Mouse (Mus musculus) E14TG2a.4 (cell line): ENCODE data around the gene Tcf7l2.

Experiments
- H3K27me3 ChIP-seq: 2 replicates; pipeline ENCODE4 v1.6.1; 2014; ENCODE audit warnings: low read length, control low read depth; ENCODE audit not compliant: insufficient read depth
- H3K36me3 ChIP-seq: 2 replicates; pipeline ENCODE4 v1.6.1; 2014; ENCODE audit warnings: low read length, control low read depth; ENCODE audit not compliant: insufficient read depth
- H3K4me1 ChIP-seq: replicated peaks from 2 replicates; pipeline ENCODE4 v1.6.1; 2014; ENCODE audit warnings: low read depth, low read length, control low read depth
- H3K4me3 ChIP-seq: replicated peaks from 2 replicates; pipeline ENCODE4 v1.5.1; 2014; ENCODE audit warnings: mild to moderate bottlenecking, low read length
- H3K9me3 ChIP-seq: 2 replicates; pipeline ENCODE4 v1.6.1; 2014; ENCODE audit warnings: low read length, control low read depth
- CTCF ChIP-seq: conservative IDR thresholded peaks from 2 replicates; pipeline ENCODE4 v1.5.1; 2014; ENCODE audit warnings: low read length
- NANOG ChIP-seq: IDR thresholded peaks from 2 replicates; pipeline ENCODE4 v1.6.1; 2014; ENCODE audit warnings: borderline replicate concordance, low read length, mixed read lengths
- POU5F1 ChIP-seq: IDR thresholded peaks from 2 replicates; pipeline ENCODE4 v1.6.1; 2014; ENCODE audit warnings: low read length, borderline replicate concordance

Tcf7l2 gene

DNA sequence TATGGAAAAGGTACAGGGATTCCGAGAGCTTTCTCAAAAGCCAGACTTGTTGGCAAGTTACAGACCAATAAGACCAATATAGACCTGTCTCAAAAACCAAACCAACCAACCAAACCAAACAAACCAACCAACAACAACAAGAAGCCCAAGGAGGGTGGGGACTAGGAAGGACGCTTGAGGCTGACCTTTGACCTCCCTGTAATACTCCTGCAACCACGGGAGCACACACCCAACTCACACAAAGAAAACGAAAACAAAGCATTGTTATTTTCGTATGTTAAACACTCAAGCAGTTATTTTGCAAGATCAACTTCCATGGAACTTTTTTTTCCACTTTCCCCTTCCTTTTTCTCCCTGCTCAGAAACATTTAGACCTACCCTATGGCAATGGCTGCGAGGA is 5.6 kb upstream of the Tcf7l2 start:
- H3K36me3 ChIP-seq: no peaks in the 10 kb centered on the region
- no peaks in the 10 kb centered on the region for H3K9me3 ChIP-seq
- peaks cover 72% of the 10 kb centered on the region for H3K4me1 ChIP-seq
- no peaks in the 10 kb centered on the region for H3K27me3 ChIP-seq
- TF ChIP-seq POU5F1: no peak
- no peak for TF ChIP-seq NANOG
- TF ChIP-seq CTCF: no peak
- H3K4me3 ChIP-seq: no peak overlapping the region

DNA sequence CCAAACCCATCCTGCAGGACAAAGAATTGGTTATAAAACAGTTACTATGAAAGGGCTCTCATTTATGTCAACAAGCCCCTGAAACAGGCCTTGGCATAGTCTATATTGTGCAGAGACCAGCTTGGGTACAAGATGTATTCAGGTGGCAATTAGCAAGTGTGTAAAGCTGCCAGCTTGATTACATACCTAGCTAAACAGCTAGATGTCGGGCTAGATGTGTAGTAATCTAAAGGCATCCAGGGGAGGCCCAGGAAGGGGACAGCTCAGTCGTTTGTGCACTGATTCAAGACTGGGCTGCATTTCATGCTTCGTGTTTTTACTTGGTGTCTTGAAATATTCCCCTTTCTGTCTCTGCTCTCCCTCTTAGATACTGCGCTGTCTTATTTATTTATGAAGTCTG is 1.9 kb upstream of the Tcf7l2 start:
- Histone ChIP-seq H3K9me3 (no peaks in the 10 kb centered on the region), H3K27me3 (peaks cover 6% of the 10 kb centered on the region), H3K4me1 (peaks cover 65% of the 10 kb centered on the region), H3K4me3 (no peak overlapping the region), H3K36me3 (no peaks in the 10 kb centered on the region)
- TF ChIP-seq POU5F1 (no peak), NANOG (no peak)

DNA sequence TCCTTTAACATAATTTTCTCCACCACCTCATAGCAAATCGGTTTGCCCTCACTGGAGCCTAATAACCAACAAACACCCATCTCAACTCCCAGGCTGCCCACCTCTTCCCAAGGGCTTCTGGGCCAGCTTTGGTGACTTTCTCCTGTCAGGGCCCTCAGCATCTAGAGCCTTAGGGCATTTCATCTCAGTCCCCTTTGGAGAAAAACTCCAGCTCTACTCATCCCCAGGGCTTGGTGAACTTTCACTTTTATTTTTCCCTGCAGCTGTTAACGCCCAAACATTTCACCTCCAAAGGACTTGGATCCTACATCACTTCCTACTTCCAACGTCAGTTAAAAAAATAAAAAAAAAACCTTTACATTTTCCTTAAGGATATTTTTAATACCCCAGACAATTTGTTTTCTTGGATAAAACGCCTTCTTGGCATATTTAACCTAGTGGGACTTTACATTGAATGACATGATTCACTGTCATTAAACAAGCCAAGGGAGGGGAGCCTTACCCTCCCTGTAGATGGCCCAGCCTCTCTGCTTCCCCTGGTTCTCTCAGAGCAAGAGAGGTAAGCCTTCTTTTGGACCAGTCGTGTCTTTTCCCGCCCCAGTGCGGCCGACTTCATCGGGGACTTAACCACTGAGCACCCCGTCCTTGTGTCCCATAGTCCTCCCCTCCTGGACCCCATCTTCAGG is 724 bp upstream of the Tcf7l2 start:
- H3K27me3 ChIP-seq: peaks cover 14% of the 10 kb centered on the region
- no peak for TF ChIP-seq NANOG
- TF ChIP-seq POU5F1: no peak
- TF ChIP-seq CTCF: no peak
- H3K36me3 ChIP-seq: no peaks in the 10 kb centered on the region
- H3K4me3 ChIP-seq: peak overlapping the region; percentile 65
- H3K4me1 ChIP-seq: peaks cover 64% of the 10 kb centered on the region
- no peaks in the 10 kb centered on the region for H3K9me3 ChIP-seq

DNA sequence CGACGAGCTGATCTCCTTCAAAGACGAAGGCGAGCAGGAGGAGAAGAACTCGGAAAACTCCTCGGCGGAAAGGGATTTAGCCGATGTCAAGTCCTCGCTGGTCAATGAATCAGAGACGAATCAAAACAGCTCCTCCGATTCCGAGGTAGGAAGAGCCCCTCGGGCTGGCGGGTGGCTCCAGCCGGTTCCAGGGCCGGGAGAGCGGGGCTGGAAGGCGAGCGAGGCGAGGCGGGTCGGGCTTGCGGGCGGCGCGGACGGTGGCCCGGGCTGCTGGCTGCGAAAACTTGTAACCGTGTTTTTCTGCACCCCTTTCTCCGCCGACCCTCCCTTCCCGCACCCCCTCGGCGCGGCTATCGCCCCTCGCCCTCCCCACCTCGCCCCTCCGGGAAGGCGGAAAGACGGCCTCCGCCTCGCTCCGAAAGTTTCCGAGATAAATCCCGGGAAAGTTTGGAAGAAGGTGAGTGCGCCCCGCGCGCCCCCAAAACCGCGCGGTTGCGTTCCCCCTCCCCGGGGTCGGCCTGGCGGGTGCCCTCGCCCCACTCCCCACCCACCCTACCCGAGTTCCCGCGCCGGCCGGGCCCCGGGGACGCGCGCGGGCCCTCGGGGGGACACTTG is 873 bp downstream of the Tcf7l2 start:
- H3K4me3 ChIP-seq: peak overlapping the region; percentile 84
- peaks cover 55% of the 10 kb centered on the region for H3K4me1 ChIP-seq
- TF ChIP-seq POU5F1 (no peak), CTCF (no peak), NANOG (no peak)
- no peaks in the 10 kb centered on the region for H3K36me3 ChIP-seq
- H3K27me3 ChIP-seq: peaks cover 21% of the 10 kb centered on the region
- H3K9me3 ChIP-seq: no peaks in the 10 kb centered on the region

DNA sequence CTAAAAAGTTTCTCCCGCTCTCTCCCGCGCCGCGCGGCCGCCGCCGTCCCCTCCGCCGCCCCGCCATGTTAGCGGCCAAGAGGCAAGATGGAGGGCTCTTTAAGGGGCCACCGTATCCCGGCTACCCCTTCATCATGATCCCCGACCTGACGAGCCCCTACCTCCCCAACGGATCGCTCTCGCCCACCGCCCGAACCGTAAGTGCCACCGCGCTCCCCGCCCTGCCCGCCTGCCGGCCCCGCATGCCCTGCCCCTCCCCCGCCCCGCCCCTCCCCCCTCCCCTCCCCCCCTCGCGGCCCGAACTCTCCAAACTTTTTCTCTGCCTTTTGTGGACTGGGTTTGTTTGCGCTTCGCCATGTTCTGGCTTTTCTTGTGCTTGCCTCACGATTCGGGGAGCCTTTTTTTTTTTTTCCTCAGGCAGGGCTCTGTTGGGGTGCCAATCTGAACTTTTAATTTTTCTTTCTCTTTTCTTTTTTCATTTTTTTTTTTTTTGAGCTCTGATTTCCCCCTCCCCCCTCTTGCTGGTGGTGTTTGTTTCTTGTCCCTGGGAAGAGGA is 1.5 kb downstream of the Tcf7l2 start:
- H3K4me3 ChIP-seq: peak overlapping the region; percentile 84
- H3K36me3 ChIP-seq: no peaks in the 10 kb centered on the region
- H3K27me3 ChIP-seq: peaks cover 21% of the 10 kb centered on the region
- no peak for TF ChIP-seq POU5F1
- no peak for TF ChIP-seq NANOG
- no peak for TF ChIP-seq CTCF
- H3K9me3 ChIP-seq: no peaks in the 10 kb centered on the region
- H3K4me1 ChIP-seq: peaks cover 52% of the 10 kb centered on the region

DNA sequence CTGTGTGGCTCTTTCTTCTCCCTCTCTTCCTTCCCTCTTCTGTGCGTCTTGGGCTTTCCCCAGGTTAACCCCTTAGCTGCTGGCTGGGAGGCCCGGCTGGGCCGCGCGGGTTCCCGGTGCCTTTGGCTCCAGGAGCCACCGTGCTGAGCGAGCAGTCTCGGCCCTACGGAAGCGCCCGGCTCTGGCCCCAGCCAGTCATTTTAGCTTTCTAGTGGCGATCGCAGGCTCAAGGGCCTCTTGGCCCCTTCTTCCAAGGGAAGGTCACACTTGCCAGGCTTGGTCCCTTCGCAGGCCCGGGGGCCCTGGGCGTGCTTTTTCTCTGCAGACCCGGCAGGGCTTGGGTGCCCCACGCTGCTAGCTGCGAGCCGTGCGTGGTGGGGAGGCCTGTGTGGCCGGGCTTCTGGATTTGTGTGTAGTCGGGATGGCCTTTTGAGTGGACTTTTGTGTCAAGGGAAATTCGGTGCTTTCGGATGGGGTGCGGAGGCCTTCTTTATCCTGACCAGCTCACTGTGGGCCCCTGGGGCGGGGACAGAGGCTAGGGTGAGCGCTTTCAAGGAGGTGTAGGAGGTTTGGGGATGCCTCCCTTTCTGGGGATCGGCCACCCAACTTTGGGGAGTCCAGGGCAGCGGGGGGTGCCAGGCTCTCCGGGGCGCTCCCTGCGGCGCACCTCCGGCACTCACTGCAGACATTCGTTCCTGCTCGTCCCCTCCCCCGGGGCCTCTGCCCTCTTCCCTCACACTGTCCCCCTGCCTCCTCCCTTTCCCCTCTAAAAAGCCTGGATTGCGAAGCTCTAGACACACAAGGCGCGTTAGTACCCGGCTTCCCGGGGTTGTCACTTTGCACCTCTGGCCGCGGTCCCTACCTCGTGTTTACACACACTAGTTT is 2.2 kb downstream of the Tcf7l2 start:
- TF ChIP-seq NANOG (no peak), POU5F1 (no peak), CTCF (no peak)
- Histone ChIP-seq H3K36me3 (no peaks in the 10 kb centered on the region), H3K4me1 (peaks cover 53% of the 10 kb centered on the region), H3K27me3 (peaks cover 21% of the 10 kb centered on the region), H3K9me3 (no peaks in the 10 kb centered on the region), H3K4me3 (peak overlapping the region; percentile 84)

DNA sequence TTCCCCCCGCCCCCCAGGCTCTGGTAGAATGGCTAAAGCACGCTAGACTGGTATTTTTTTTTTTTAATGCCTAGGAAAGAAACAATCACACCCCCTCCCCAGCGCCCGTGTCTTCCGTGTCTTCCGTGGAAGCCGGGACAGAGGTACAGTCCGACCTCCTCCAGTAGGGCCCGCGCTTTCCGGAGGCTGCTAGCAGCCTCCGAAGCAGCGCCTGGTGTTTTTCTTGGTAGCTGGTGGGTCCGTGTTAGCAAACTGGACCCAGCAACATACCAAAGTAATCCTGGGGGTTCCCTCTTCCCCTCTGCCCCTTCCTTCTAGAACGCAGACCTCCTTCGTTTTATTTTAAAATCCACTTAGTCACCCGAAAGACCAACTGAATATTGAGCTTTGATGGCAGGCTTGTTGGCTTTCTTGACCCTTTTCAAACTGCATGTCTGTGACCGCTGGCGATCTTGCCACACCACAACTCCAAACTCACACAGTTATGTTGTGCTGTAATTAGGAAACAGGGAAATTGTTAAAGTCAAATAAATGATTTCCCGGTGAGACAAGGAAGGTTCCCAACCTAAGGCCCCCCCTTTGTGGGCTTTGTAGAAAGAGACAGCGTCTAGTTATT is 3.1 kb downstream of the Tcf7l2 start:
- Histone ChIP-seq H3K36me3 (no peaks in the 10 kb centered on the region), H3K4me3 (peak overlapping the region; percentile 84), H3K27me3 (peaks cover 21% of the 10 kb centered on the region), H3K9me3 (no peaks in the 10 kb centered on the region), H3K4me1 (peaks cover 58% of the 10 kb centered on the region)
- TF ChIP-seq NANOG (no peak), CTCF (no peak), POU5F1 (no peak)

DNA sequence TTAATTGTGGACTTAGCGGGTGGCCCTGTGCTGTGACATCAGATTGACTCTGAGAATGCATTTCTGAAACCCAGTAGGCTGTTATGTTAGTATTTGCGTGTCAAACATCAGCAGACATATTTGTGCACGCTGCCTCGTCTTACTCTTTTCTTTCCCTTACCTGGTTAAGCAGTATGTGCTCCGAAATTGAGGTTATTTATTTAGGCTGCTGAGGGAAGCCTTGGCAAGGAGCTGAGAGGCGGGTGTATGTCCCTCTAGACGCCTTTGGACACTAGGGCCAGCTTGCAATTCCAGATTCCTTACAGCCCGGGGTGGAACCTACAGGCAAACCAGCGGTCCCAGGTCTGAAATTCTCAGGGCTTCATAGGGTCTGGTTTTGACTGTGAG is 3.6 kb downstream of the Tcf7l2 start:
- no peaks in the 10 kb centered on the region for H3K36me3 ChIP-seq
- TF ChIP-seq POU5F1: no peak
- TF ChIP-seq CTCF: no peak
- TF ChIP-seq NANOG: no peak
- H3K4me1 ChIP-seq: peaks cover 58% of the 10 kb centered on the region
- H3K4me3 ChIP-seq: 0 out of 2 replicates have a peak overlapping the region, but pooled peaks have one; percentile 84
- peaks cover 24% of the 10 kb centered on the region for H3K27me3 ChIP-seq
- no peaks in the 10 kb centered on the region for H3K9me3 ChIP-seq
